Mouse (Mus musculus) left cerebral cortex, adult 11 months (tissue): Measurements from ENCODE around the gene Ccnd3.
"Not testable (repeated sequence)": the region's sequence is repeated elsewhere in the genome, so short reads cannot be mapped to it uniquely, and the experiment has no call there.

Experiments used
- DNase-seq: peaks from one replicate; pipeline ENCODE4 v3.0.0; 2022; ENCODE audit warnings: low spot score

Ccnd3 gene

DNA sequence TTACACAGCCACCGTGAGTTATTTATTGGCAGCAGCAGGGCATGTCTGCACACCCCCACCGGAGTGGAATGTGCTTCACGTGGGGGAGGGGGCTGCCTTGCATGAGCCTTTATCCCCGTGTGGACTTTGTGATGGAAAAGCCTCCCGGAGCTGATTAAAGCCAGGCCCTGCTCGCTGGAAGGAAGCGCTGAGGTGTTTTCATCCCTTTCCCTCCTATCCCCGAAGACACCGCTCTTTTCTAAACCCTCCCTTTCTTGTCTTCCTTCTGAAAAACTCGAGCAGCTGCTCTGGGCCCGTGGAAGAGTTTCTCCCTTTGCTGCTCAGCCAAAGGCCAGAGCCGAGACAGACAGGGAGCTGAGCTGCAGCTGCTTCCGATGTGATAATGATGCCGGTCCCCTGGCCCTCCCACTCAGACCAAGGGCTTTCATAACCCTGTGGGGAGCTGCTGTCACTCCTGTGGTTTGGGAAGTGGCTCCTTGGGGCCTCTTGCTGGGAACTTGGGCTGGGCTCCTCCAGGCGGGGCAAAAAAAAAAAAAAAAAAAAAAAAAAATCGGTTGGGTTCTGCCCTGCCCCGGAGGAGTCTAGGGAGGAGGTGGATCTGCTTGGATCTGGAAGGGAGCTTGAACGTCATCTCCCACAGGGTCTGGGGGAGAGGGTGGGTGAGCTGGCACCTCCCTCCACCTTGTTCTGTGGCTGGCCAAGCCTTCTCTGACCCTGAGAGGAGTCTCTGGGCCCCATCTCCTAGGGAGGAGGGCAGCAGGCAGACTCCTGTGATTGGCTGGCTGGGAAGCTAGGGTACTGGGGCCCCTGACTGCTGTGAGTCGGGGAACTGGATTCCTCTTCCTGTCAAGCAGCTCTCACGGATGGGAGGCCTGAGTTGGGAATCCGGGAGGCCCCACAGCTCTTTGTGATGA, 90.7 kb downstream of the Ccnd3 start:
- DNase-seq: no peak

DNA sequence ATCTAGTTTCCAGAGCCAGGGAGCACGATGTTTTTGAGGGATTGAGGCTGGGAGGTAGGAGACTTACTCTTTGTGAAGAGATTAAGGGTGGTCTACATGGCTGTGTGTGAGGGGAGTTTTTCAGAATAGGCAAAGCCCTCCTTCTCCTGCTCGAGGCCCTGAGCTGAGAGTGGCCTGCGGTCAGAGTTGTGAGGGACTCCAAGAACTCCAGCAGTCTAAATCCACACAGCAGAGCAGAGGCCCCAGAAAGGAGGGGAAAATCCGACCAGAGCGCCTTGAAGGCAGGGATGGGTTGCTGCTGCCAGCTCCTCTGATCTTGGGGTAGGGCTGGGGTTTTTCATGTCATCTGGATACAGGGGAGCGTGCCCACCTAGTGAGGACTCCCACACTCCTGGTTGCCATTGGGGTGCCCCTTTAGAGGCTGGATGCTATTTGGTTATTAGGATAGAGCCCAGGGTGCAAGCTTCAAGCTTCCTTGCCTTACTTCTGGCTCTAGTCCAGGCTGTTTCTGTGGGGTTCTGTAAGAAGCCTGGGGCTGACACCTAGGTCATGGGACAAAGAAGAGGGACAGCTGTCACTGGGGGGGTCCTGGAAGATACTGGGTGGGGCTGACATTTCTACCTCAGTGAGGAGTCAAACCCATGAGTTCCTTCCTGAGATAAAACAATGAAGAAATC, 91.4 kb downstream of the Ccnd3 start:
- no peak for DNase-seq

- no peak for DNase-seq
These were observed 92.0 kb downstream of the Ccnd3 start for GRCm38 (mm10) chr17:47596839-47597164.

DNA sequence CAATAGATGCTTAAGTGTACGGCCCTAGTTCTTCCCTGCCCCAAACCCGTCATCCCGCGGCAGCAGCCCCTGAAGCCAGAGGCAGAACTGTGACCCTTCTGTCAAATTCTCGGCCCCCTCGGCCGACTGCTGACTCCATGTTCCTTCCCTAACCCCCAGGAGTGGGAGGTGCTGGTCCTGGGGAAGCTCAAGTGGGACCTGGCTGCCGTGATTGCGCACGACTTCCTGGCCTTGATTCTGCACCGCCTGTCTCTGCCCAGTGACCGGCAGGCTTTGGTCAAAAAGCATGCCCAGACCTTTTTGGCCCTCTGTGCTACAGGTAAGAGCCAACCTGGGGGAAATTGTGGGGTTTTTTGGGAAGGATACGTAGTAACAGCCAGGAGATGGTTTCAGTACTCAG, 92.4 kb downstream of the Ccnd3 start:
- no peak for DNase-seq

DNA sequence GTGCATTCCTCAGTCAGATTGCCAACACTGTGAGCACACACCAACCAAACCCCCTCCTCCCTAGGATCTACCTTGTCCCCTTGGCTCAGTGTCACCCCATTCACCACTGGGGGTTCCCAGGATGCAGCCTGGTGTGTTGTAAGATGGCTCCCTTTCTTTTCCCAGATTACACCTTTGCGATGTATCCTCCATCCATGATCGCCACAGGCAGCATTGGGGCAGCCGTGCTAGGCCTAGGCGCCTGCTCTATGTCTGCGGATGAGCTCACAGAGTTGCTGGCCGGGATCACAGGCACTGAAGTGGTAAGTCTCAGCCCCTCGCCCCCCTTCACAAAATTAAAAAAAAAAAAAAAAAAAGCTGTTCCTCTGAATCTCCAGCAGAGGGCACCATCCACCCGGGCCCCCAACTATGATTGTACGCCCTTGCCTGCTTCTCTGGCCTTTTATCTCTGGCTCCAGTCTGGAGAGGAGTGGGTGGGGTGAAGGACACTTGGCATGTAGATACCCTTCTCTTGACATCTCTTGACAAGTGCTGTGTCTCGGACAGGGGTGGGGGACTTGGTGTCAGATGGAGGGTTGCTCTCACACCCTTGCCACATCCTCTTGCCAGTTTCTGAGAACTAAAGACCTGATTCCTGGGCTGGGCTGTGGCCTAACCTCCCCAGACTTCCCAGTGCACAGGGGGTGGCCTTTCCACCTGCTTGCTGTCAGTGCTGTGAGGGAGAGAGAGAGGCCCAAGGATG, 93.2 kb downstream of the Ccnd3 start:
- no peak for DNase-seq

- not testable (repeated sequence) for DNase-seq
These were observed 93.9 kb downstream of the Ccnd3 start for GRCm38 (mm10) chr17:47598580-47599304.

GRCm38 (mm10) chr17:47599511-47600297, 94.9 kb downstream of the Ccnd3 start:
- DNase-seq: no peak

- no peak for DNase-seq
These were observed 95.9 kb downstream of the Ccnd3 start for GRCm38 (mm10) chr17:47600601-47601388.

- DNase-seq: no peak
These were observed 96.5 kb downstream of the Ccnd3 start for GRCm38 (mm10) chr17:47601389-47601755.

DNA sequence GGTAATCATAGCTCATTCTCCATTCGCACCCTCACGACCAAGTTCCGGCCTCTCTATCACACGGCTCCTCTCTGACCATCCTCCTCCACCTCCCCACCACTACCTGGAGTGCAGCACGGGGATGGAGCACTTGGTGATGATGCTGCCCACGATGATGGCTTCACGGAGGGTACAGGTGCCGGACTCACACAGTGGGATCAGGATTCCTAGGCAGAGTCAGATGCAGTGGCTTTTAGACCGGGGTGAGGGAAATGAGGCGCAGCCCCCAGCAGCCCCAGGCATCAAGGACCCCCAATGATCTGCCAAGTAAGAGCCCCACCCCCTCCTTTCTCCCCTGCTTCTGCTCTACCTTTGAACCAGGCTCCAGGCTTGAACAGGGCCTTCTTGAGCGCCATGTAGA, 97.4 kb downstream of the Ccnd3 start:
- no peak for DNase-seq

GRCm38 (mm10) chr17:47606220-47606619, 101.4 kb downstream of the Ccnd3 start:
- DNase-seq: no peak

GRCm38 (mm10) chr17:47609182-47609581, 104.3 kb downstream of the Ccnd3 start:
- no peak for DNase-seq

DNA sequence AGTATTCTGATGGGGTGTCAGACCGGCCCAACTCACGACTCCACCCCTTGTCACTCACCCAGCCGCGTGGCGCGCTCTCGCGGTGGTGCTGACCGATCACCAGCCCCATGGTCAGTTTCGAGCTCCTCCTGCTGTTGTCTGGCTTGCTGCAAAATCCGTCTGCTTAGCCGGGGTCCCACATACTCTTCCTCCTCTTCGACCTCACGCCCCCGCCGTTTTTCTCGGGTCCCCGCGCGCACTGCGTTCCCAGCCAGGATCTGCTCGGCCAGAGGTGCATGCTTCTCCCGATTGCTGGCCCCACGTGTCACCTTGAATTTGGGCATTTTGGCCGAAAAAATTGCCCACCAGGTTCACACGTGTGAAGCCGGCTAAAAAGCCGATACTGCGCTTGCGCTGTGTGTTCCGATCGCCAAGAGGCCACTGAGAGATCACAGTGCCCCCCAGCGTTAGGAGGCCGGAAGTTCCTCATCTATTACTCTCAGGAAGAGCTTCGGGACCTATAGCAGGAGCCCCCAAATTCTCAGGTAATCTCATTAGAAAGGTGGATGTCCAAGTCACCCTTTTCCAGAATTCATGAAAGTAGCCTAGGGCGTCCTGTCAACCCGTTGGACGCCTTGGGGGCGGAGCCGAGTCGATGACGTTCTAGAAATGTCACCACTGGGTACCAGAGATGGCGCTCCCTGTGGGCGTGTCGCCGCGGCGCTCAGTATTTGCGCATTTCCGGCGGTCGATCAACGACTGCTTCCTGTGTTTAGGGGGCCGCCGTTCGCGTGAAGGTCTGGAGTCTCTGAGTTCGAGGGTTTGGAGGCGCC, 106.2 kb downstream of the Ccnd3 start, which contains the start of the genes Bysl, Med20 and Gm20517:
Bysl (minus strand) TSS at position 644 of the 812 bp plus-strand sequence.
Med20 (plus strand) TSS at position 734 of the 812 bp plus-strand sequence.
Gm20517 (plus strand) TSS at position 741 of the 812 bp plus-strand sequence.
- peak; percentile 88 for DNase-seq

DNA sequence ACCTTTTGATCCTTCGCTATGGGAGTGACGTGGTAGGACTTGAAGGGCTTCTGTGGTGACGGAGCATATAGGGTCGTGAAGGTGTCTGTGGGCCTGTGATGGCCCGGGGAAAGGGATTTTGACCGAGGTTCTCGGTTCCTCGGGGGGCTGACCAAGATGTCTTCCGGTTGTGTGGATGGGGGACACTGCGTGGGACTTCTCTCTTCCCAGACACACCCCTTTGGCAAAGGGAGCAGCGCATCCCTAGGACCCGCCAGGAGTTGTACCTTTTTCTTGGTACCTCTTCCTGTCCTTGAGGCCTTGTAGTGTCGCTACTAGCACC, 106.8 kb downstream of the Ccnd3 start:
- DNase-seq: no peak

- DNase-seq: no peak
These were observed 109.2 kb downstream of the Ccnd3 start for GRCm38 (mm10) chr17:47614018-47614417.

GRCm38 (mm10) chr17:47616119-47616518, 111.3 kb downstream of the Ccnd3 start:
- no peak for DNase-seq

GRCm38 (mm10) chr17:47616652-47617051, 111.8 kb downstream of the Ccnd3 start:
- no peak for DNase-seq

DNA sequence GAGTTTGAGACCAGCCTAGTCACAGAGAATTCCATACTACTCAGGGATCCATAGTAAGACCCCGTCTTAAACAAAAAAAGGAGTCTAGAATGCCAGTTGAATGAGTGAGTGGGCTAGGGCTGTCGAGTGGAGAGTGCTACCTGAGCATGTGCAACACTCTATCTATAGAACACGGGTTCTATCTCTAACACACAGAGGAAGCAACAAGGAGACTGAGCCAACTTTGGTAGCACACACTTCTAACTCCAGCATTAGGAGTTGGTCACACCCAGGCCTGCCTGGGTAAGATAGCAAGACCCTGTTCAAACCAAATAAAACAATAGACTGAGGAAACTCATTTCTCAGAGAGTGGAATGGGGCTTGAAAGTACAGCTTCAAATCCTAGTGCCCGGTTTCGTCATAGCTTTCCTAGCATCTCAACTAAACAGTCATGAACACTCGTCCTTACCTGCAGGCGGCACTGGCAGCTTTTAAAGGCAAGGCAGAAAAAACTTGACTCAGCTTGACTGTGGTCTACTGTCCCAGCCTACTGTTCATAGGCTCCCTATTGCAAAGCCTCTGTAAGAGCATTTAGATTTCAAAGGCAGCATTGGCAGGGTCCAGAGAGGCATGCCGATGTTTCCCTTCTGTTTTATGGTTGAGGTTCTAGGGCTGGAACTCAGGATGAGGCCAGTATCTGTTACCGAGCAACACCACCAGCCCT, 112.9 kb downstream of the Ccnd3 start:
- DNase-seq: no peak
